Mouse (Mus musculus) hindbrain, embryonic 14.5 days (tissue): ENCODE data around the gene Anapc13. TPM values are rescaled to one million over a fixed set of nuclear protein-coding genes. Genes with fewer than 3 reads are reported as not detected.

Experiments used
- ATAC-seq: fragments of 200-750 bp; cut with Nextera tagmentation; 2 replicates; pipeline ENCODE4 v1.8.0; 2017; ENCODE audit warnings: moderate number of reproducible peaks, mild to moderate bottlenecking, moderate TSS enrichment, moderate library complexity; ENCODE audit not compliant: low FRiP score
- DNase-seq: peaks from one replicate; pipeline ENCODE4 v3.0.0-alpha.2; 2015; ENCODE audit warnings: low spot score
- H3K27ac ChIP-seq: fragments of 300-500 bp; sonication (generic); 2 replicates; pipeline ENCODE4 v1.5.1; 2014; ENCODE audit warnings: mild to moderate bottlenecking, moderate library complexity
- H3K27me3 ChIP-seq: fragments of 300-500 bp; sonication (generic); 2 replicates; pipeline ENCODE4 v1.6.1; 2014; ENCODE audit warnings: mild to moderate bottlenecking, low read length, mixed read lengths; ENCODE audit not compliant: control insufficient read depth, insufficient read depth
- H3K36me3 ChIP-seq: fragments of 300-500 bp; sonication (generic); replicated peaks from 2 replicates; pipeline ENCODE4 v1.6.1; 2014; ENCODE audit not compliant: control insufficient read depth, insufficient read depth
- H3K4me1 ChIP-seq: fragments of 300-500 bp; sonication (generic); replicated peaks from 2 replicates; pipeline ENCODE4 v1.6.1; 2014; ENCODE audit warnings: antibody characterized with exemption, low read length, mixed read lengths; ENCODE audit not compliant: control insufficient read depth, insufficient read depth
- H3K4me2 ChIP-seq: fragments of 300-500 bp; sonication (generic); replicated peaks from 2 replicates; pipeline ENCODE4 v1.6.1; 2014; ENCODE audit warnings: mild to moderate bottlenecking, moderate library complexity
- H3K4me3 ChIP-seq: fragments of 300-500 bp; sonication (generic); replicated peaks from 2 replicates; pipeline ENCODE4 v1.5.1; 2014; ENCODE audit warnings: mild to moderate bottlenecking, low read length
- H3K9ac ChIP-seq: fragments of 300-500 bp; sonication (generic); 2 replicates; pipeline ENCODE4 v1.6.1; 2014
- H3K9me3 ChIP-seq: fragments of 300-500 bp; sonication (generic); 2 replicates; pipeline ENCODE4 v1.6.1; 2016; ENCODE audit warnings: low read length; ENCODE audit not compliant: control insufficient read depth
- WGBS: fragments of 180-500 bp; shearing (Covaris S2); extraction: QIAGEN DNeasy Blood & Tissue Kit; methylation state at CpG from one replicate; pipeline ENCODE4 v1.1.7; 2014; 5-methylcytosine and 5-hydroxymethylcytosine counted together
- polyA plus RNA-seq: library from polyadenylated mRNA; unstranded; fragments of >200 nt; fragmentation: Nextera tagmentation; extraction: Ambion mirVana; gene quantifications from 2 replicates; pipeline ENCODE4 v1.2.1, GENCODE M21; 2014

Anapc13 gene
- polyA plus RNA-seq, 1 experiment from 2014 or later, result 184 TPM

- DNase-seq (no peak), ATAC-seq (no peak)
- peak overlapping the region; percentile 34; the same call in 1 of the 2 replicates for H3K4me2 ChIP-seq
- peak overlapping the region; percentile 25 for H3K9ac ChIP-seq
- H3K36me3 ChIP-seq, result no peaks in the 10 kb centered on the region
- H3K9me3 ChIP-seq, result no peaks in the 10 kb centered on the region
- H3K4me3 ChIP-seq, result no peak overlapping the region
- H3K4me1 ChIP-seq, result peaks cover 25% of the 10 kb centered on the region
- H3K27ac ChIP-seq, result peak overlapping the region; percentile 65
- no peaks in the 10 kb centered on the region for H3K27me3 ChIP-seq
- WGBS, result 13% methylated on average over 7 of the region's 7 CpGs
These were observed 24.5 kb downstream of the Anapc13 start for GRCm38 (mm10) chr9:102650637-102651036.

GRCm38 (mm10) chr9:102651199-102651720 is 25.2 kb downstream of the Anapc13 start:
- Histone ChIP-seq H3K27me3 (no peaks in the 10 kb centered on the region), H3K27ac (no peak overlapping the region), H3K4me3 (no peak overlapping the region), H3K4me1 (peaks cover 25% of the 10 kb centered on the region), H3K4me2 (no peak overlapping the region), H3K9ac (no peak overlapping the region), H3K36me3 (no peaks in the 10 kb centered on the region), H3K9me3 (no peaks in the 10 kb centered on the region)
- ATAC-seq (no peak), DNase-seq (no peak)
- WGBS, result 53% methylated on average over 6 of the region's 6 CpGs

- 81% methylated on average over 8 of the region's 8 CpGs for WGBS
- Histone ChIP-seq H3K4me2 (no peak overlapping the region), H3K27me3 (no peaks in the 10 kb centered on the region), H3K9ac (no peak overlapping the region), H3K27ac (no peak overlapping the region), H3K4me3 (no peak overlapping the region), H3K36me3 (no peaks in the 10 kb centered on the region), H3K9me3 (no peaks in the 10 kb centered on the region), H3K4me1 (peaks cover 1% of the 10 kb centered on the region; the same call in 1 of the 2 replicates)
- DNase-seq (no peak), ATAC-seq (no peak)
These were observed 30.4 kb downstream of the Anapc13 start for GRCm38 (mm10) chr9:102656355-102657095.

GRCm38 (mm10) chr9:102668115-102668514 is 42.0 kb downstream of the Anapc13 start:
- WGBS, result 31% methylated on average over 6 of the region's 6 CpGs

GRCm38 (mm10) chr9:102668906-102669305 is 42.8 kb downstream of the Anapc13 start:
- no peaks in the 10 kb centered on the region for H3K4me1 ChIP-seq

More at GRCm38 (mm10) chr9:102668115-102668514, 42.0 kb downstream of the Anapc13 start:
- DNase-seq (no peak), ATAC-seq (no peak)
- Histone ChIP-seq H3K36me3 (no peaks in the 10 kb centered on the region), H3K4me2 (no peak overlapping the region), H3K4me1 (no peaks in the 10 kb centered on the region), H3K9me3 (no peaks in the 10 kb centered on the region), H3K9ac (no peak overlapping the region), H3K4me3 (no peak overlapping the region), H3K27ac (no peak overlapping the region), H3K27me3 (no peaks in the 10 kb centered on the region)

GRCm38 (mm10) chr9:102673381-102673780 is 47.3 kb downstream of the Anapc13 start:
- whole genome bisulfite sequencing, result 75% methylated on average over 7 of the region's 7 CpGs
- Histone ChIP-seq H3K4me3 (no peak overlapping the region), H3K4me1 (no peaks in the 10 kb centered on the region), H3K36me3 (no peaks in the 10 kb centered on the region), H3K9me3 (no peaks in the 10 kb centered on the region), H3K4me2 (no peak overlapping the region), H3K27me3 (no peaks in the 10 kb centered on the region), H3K27ac (no peak overlapping the region), H3K9ac (no peak overlapping the region)
- DNase-seq (no peak), ATAC-seq (no peak)

More at GRCm38 (mm10) chr9:102668906-102669305, 42.8 kb downstream of the Anapc13 start:
- Histone ChIP-seq H3K27ac (no peak overlapping the region), H3K9ac (no peak overlapping the region), H3K4me2 (no peak overlapping the region), H3K9me3 (no peaks in the 10 kb centered on the region), H3K4me3 (no peak overlapping the region), H3K36me3 (no peaks in the 10 kb centered on the region), H3K27me3 (no peaks in the 10 kb centered on the region)
- no peak for DNase-seq
- WGBS, result 91% methylated on average over 12 of the region's 12 CpGs
- no peak for ATAC-seq

GRCm38 (mm10) chr9:102675922-102676321 is 49.8 kb downstream of the Anapc13 start:
- Histone ChIP-seq H3K9me3 (no peaks in the 10 kb centered on the region), H3K4me3 (no peak overlapping the region), H3K9ac (no peak overlapping the region), H3K4me2 (no peak overlapping the region), H3K4me1 (no peaks in the 10 kb centered on the region), H3K27me3 (no peaks in the 10 kb centered on the region), H3K27ac (no peak overlapping the region), H3K36me3 (no peaks in the 10 kb centered on the region)
- DNase-seq (no peak), ATAC-seq (no peak)
- WGBS, result 77% methylated on average over 5 of the region's 5 CpGs

GRCm38 (mm10) chr9:102681470-102681869 is 55.4 kb downstream of the Anapc13 start:
- Histone ChIP-seq H3K36me3 (no peaks in the 10 kb centered on the region), H3K4me1 (no peaks in the 10 kb centered on the region), H3K27ac (no peak overlapping the region), H3K27me3 (no peaks in the 10 kb centered on the region), H3K4me3 (no peak overlapping the region), H3K4me2 (no peak overlapping the region), H3K9me3 (no peaks in the 10 kb centered on the region), H3K9ac (no peak overlapping the region)
- ATAC-seq, result no peak
- DNase-seq, result no peak
- WGBS, result 68% methylated on average over 7 of the region's 7 CpGs
